Mouse (Mus musculus): Measurements from ENCODE around the gene Zfp697.
"Not testable (repeated sequence)": the region's sequence is repeated elsewhere in the genome, so short reads cannot be mapped to it uniquely, and the experiment has no call there.

The Zfp697 gene

DNA sequence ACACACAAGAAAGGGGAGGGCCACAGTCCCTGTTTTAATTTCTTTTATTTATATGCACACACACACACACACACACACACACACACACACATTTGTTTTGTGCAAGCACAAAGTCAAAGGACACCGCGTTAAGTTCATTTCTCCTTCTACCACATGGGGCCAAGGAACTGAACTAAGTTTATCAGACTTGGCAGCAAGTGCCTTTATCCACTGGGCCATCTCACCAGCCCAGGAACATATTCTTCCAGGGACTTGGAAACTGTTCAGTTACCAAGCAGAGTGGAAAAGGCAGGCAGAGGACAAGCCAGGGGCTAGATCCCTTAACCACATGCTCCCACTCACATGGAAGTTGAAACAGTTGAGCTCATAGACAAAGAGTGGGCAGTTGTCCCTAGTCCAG lies 13.5 kb upstream of the Zfp697 start:
- no peak for DNase-seq (ENCODE audit: low spot score in 2 of 2)

DNA sequence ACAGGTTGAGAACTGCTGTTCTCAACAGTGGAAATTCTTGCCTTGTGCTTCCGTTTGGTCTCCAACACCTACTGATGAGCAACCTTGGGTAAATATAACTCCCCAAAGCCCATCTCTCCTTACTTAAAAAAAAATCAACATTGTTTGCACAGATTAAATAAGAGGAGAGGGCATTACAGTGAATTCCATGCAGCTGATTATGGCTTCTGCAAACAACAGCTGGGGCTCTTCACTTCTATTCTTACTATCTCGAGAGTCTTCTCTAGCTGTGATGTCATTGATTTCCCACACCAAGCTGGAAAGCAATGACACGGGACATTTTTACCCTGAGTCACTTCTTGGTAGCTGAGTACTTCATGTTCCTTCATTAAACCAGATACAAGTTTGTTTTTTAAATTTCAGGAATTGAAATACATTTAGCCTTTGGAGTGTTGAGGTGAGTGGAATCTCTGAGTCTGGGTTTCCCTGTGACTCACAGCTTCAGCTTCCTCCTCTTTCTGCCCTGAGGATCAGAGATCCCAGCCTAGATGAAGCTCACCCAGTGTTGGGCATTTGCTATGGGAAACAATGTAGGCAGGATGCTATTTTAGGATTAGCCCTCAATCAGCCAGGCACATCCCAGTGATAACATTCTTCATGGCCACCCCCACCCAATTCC lies 8.1 kb upstream of the Zfp697 start:
- DNase-seq (ENCODE audit: low spot score in 2 of 2) = no peak

DNA sequence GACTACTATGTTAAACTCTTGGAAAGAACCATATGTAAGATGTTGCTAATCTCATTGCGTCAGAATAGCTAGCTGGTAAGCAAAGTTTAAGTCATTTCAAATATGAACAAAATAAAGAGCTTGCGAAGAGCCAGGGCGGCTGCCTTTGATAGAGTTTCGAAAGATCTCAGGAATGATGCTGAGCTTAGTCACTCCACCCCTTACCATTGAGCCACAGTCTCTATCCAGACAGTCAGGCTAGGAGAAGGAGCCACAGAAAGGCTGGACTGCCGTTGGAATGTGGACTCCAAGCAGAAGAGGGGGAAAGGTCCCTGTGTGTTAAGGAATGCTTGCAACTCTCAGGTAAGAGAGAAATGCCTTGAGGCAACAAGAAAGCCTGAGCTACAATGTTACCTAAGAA lies 7.3 kb upstream of the Zfp697 start:
- no peak for DNase-seq (ENCODE audit: low spot score in 2 of 2)

DNA sequence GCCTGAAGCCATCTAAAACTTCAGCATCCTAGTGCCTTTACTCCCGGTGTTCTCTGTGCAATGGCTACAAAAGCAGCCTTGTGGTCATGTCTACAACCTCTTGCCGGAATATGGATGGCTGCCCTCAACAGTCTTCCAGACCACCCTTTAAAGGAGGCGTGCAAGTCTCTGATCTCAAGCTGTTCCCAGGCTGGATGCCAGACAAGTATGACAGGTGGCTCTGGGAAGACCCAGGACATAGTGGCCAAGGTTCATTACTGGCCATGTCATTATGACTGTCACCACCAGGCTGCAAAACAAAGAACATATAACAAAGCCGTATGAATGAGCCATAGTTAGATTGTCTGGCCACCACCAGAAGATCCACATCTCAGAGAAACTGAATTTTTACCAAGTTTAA lies 4.0 kb upstream of the Zfp697 start:
- DNase-seq (ENCODE audit: low spot score in 2 of 2) = no peak

DNA sequence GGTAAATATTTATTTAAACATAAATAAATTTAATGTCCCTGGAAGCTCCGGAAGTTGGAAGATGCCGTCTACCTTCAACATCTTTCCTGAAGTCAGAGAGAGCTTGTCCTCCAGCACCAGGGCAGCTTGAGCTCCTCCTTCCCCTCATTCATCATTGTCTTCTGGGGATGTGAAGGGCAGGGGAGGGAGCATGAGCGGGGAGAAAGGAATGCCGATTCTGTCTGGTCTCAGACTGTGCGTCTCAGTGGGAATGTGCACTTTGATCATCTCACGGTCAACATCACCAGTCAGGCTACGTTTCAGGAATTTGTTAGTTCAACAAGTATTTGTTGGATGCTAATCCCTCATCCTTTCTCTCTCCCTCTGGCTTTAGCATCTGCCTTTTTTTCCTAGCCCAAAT lies 3.0 kb upstream of the Zfp697 start:
- DNase-seq (ENCODE audit: low spot score in 2 of 2) = no peak

DNA sequence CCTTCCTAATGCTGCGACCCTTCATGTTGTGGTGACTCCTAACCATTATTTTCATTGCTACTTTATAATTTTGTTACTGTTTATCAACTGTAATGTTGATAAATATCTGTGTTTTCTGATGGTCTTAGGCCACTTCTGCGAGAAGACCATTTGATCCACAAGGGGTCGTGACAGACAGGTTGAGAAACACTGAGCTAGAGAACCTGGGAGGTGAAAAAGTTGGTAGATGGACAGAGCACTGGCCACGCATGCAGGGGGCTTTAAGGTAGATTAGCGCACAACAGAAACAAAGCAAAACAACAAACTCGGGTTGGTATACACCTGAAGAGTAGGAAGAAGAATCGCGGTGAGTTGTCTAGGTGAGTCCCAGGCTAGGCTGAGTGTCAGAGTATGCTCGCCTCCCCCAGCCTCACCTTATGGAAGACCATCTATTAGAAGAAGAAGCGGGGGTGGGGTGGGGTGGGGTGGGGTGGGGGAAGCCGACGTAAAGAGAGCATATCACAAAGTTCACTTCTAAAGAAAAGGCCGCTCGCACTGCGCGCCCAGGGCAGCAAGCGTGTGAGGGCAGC lies 500 bp upstream of the Zfp697 start:
- no peak for DNase-seq (ENCODE audit: low spot score in 2 of 2)

DNA sequence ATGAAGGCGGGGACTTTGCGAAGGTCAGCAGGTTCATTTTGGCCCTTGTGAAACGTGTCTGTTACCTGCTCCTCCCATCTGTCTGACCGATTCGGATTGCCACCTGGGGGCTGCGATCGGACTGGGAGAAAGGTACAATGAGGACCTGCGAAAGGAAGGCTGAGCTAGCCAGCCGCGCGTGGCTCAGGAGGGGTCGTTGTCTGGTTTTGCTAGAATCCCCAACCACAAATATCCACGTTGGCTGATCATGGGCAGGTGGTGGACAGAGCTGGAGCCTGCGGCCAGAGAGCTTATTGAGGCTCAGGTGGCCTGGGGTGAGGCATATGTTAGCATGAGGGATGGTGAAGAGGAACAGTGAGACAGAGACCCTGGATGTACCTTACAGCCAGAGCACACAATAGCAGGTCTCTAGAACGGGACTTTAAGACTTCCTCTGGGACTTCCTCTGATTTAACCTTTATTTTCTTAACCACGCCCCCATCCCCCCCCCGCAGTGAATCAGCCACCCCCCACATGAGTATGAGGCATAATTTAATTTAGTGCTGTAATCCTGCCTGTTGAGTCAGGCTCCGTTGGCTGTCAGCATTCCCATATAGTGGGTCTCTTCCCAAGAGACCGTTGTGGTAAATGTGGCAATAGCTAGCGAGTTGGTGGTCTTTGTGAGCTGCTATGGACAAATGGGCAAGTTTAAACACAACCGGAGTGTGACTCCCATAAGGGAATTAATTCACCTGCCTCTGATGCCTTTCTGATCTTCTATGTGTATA lies 946 bp downstream of the Zfp697 start:
- DNase-seq (ENCODE audit: low spot score in 2 of 2) = peak in 1 of 2 experiments; percentile 23

DNA sequence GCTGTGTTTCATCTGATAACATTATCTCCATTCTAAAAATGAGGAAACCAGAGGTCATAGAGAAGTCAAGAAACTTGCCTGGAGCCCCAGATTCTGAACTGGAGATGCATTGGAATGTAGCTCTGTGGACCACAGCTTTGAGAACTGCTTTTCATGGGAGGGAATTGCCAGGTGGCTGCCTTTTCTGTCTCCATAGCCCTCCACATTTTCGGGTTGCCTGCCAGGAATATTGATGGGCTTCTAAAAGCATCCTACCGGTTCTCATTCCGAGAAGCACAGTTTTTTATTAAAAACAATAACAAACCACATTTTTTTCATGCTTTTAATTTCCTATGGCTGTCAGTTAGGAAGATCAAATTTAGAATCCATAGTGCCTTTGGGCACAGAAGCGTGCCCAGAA lies 4.8 kb downstream of the Zfp697 start:
- no peak for DNase-seq (ENCODE audit: low spot score in 2 of 2)

DNA sequence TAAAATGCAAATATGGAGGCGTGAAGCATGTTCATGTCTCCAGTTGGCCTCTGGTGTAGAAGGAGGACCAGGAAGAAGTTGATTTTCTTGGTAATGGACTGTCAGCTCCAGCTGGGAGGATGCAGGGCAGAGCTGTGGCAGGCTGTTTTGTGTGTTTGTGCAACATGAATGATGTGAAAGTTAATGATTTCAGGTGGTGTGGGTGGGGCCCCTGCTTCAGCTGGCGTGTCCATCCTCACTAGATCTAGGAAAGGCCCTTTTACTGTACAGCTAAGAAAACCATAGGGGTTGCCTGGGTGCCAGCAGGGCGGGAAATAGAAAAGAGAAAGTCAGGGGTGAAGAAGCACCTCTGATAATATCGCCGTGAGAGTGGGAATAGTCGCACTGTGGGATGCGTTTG lies 5.5 kb downstream of the Zfp697 start:
- DNase-seq (ENCODE audit: low spot score in 2 of 2) = no peak

DNA sequence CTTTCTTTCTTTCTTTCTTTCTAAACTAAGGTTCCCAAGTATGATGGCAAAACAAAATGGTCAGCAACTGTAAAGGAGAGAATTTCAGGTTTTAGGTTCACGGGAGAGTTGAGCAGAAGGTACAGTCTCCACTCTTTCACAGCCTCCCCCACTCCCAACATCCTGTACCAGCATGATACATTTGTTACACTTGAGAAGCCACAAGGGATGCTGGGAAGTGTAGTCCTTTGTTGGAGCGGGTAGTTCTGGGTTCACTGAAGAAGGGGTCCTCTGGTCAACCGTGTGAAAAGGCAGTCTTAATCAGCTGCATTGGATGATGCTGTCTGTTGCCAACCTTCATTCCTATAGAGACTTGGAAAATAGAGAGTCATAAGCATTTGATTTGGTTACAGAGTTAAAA lies 7.0 kb downstream of the Zfp697 start:
- no peak for DNase-seq (ENCODE audit: low spot score in 2 of 2)

DNA sequence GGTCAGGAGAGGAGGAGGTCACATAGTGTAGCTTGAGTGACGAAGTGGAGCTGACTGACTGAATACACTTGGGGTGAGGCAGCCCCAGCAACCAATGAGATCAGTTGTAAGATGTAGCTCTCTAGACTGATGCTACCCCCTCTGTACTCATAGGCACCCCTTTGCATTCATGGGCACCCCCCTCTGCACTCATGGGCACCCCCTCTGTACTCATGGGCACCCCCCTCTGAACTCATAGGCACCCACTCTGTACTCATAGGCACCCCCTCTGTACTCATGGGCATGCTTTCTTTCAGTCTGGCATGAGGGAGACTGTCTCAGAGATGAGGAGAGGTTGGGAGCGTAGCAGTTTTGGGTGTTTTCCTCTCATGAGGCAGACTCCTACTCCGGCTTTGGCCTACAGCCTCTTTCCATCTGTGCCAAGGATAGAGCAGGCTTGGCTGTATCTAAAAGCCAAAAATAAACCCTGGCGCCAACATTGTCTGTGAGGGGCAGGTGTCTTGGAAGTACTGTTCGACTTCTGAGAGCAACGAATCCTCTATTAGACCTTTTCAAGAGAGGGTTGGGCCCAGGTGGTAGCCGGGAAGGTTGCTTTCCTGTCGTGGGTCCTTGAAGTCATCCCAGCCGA lies 22.1 kb downstream of the Zfp697 start:
- DNase-seq (ENCODE audit: low spot score in 2 of 2) = not testable (repeated sequence)

DNA sequence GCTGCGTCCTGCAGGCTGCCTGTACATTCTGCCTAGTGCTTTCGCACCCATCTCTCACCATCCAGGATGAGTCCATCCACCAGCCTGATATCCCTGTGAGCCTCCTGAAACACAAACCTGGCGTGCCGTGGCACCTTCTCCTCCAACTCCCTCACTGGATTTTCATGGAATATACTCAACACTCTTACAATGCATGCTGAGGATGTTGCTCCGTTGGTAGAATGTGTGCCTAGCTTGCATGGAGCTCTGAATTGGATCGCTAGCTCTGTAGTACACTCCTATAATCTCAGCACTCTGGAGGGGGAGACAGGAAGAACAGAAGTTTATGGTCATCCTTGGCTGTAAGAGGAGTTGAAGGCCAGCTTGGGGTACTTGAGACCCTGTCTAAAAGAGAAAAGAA lies 23.6 kb downstream of the Zfp697 start:
- not testable (repeated sequence) for DNase-seq (ENCODE audit: low spot score in 2 of 2)

DNA sequence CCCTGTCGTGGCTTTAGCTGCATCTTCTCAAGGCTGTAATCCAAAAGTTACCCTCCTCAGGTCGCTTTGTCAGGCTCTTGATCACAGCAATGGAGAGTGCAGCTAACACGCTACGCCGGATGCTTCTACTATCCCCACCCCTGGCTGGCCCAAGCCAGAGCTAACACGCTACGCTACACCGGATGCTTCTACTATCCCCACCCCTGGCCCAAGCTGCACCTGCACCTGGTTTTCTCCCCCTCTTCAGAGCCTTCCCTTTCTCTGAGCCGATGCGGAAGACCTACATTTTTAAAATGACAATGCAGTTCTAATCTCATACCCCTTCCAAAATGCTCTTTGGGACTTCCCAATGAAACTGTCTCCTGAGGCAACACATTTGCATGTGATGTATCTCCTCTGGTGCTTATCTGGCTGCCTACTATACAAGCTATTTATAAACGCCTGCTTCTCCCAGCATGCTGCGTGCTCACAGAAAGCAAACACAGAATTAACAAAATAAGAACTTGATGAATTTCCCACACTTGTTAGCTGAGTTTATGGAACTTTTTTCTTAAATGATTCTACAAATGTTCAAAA lies 24.4 kb downstream of the Zfp697 start:
- DNase-seq (ENCODE audit: low spot score in 2 of 2) = not testable (repeated sequence)

DNA sequence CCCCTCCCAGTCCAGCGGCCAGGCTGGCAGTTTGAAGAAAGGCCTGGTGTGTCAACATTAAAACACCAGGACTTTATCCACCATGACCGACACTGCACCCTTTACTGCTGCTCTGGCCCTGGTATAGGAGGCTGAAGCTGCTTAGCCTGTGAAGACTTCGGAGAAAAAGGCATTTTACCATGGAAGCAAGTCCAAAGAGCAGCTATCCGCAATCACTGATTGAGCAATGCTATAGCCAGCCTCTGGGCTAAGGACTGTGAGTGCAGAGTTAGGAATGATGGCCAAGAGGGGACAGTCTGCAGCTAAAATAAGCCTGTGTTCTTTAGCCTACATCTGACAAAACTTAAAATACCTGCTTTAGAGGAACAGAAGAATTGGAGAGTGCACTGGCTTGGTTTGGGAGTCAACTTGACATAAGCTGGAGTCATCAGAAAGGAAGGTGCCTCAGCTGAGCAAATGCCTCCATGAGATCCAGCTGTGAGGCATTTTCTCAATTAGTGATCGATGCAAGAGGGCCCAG lies 25.1 kb downstream of the Zfp697 start:
- not testable (repeated sequence) for DNase-seq (ENCODE audit: low spot score in 2 of 2)

DNA sequence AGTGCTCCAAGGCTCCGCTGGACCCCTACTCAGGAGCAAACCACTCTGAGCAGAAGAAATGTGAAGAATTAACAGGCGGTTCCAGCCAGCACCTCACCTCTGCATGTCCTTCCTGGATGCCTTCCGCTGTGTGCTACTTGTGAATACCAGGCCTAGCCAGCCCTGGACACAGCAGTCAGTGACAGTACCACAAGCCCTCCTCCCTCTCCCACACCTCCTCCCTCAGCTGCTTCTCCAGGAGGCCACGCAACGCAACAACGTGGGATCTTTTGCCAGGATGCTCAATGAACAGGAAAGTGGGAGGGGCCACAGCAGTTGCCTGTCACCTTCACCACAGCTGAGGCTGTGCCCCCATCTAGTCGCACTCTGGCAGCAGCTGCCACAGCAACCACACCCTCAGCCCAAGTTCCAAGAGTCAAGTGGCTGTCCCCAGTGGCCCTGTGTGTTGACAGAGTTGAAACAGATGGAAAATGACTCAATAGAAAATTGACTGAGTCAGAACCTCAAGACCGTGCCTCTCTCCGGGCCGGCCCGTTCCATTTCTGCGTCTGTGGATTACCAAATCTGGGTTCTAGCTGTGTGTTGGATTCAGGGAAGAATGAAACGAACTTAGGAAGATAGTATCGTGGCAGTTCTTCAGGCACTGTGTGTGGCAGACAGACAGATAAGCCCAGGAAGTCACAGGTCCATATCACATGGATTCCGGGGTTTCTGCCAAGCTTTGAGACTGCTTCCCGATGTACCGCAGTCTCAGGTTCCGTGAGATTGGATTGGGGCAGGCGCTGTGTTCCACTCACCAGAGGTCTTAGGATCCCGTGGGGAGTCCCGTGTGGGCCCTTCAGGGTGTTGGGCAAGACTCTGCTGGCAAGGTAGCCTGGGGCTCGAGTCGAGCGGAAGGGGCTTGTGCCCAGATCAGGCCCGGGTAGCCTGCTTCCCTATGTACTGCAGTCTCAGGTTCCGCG lies 28.6 kb downstream of the Zfp697 start:
- DNase-seq (ENCODE audit: low spot score in 2 of 2) = not testable (repeated sequence)

DNA sequence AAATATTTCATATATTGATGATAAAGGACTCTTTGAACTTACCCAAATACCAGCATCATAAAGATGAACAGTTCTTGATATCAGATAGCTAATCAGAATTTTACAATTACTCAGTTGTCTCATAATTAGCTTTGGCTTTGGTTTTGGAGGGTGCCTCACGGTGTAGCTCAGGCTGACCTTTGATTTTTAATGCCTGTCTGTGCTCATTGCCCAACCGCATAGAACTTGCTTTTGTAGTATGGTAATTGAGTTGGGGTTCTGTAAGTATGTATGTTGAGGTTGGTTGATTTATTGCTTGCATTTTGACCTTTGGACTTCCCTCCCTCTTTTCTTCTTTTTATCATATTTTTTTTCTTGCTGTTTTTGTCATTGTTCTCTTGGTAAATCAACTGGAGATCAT lies 31.5 kb downstream of the Zfp697 start:
- DNase-seq (ENCODE audit: low spot score in 2 of 2) = no peak

DNA sequence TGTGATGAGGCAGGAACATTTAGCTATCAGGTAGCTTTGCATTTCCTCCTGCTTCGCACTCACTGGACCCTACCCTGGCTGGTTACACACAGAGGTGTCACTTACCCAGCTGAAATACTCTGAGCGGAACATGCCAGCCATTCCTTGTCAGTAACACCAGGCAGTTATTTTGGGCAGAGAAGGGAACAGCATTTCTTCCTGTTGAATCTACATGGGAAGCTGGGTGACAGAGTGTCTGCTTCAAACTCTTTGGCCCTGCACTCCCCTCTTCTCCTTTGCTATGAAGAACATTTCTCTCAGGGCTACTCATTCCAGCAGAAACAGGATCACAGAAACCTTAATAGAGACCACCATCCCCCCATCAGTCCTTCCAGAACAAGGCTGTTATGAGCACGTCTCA lies 32.0 kb downstream of the Zfp697 start:
- DNase-seq (ENCODE audit: low spot score in 2 of 2) = no peak

DNA sequence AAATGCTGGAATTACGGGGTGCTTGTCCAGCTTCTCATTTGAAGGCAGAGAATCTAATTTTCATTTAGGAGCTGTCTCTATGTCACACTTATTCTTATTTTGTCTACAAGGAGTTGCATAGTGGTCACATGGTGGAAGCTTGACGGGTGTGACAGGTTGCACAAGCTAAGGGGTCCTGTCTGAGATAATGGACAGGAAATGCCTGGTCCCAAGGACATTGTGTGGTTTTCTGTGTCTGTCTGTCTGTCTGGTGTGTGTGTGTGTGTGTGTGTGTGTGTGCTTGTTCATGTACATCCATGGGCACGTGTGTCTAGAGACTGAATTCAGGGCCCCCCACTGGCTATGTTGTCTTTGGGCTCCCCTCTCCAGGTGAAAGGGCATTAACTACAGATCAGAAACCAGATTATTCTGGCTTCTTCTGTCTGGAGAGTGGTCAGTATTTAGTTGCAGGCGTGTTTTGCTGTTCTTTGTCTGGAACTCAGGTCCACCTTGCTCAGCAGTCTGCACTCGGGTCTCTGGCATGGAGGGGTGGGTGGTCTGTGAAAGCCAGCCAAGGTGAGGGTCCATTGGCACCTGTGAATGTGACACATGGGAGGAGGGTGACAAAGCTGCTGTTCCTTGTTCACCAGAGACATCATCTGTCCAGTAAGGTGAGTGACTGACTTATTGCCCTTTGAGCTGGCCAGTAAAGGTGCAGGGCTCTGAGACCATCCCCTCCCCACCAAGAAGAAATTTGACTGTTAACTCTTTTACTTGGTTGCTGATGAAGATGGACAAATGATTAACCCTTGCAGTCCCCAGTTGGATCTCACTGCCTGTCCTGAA lies 34.4 kb downstream of the Zfp697 start:
- DNase-seq (ENCODE audit: low spot score in 2 of 2) = no peak

DNA sequence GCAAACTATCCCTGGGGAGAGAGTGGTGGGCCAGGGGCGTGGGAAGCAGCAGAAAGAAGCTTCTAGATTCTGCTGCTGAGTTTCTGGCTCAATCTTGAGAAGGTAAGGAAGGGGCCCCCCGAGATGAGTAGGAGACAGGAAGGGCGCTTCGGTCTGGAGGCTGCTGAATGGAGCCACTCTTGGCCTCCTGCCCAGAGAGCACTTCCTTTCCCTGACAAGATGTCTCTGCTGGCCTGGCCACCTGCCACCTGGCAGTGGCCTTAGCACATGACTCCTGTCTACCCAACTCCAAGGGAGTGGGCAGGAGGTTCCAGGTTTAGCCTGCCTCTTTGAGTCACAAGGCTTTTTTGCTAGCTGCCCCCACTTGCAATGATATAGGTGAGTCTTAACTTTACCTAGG lies 35.1 kb downstream of the Zfp697 start:
- peak; percentile 71 to 84 for DNase-seq (ENCODE audit: low spot score in 2 of 2)
